Mouse (Mus musculus) spleen, embryonic (tissue): ENCODE data around the gene Tec.

Experiments used
- CTCF ChIA-PET: fragments of 350-600 bp; sonication (Branson Sonifier 250); formaldehyde crosslinking; loops from one replicate; lab custom pipeline; 2022; lab: Charles Lee

Gene Tec

DNA sequence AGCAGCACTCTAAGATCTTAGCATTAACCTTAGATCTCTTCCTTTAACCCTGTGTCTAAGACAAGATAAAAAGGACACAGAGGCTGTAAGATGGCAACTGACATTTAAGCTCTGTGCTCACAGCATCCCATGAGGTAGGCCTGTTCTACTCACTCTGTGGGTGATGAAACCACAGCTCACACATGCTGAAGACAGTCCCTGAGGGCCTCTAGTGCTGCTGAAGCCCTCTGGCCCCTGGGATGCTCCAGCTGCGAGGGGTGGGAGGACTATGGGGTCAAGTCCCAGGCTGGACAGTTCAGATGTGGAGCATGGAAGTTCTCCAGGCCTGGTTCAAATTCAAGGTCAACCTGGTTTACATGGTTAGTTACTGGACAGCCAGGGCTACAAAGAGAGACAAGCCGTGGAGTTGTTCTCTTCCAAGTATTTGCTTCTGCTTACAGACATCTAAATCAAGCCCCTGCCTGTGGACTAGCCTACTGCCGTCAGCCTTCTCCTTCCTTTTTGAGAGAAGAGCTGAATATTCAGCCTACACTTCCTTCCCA, 74.9 kb downstream of the Tec start:
- CTCF ChIA-PET: interaction anchor here (0.9 kb wide), 1 partner anchor 60 kb away, joined by 3 read pairs; no protein-coding TSS in a partner anchor

DNA sequence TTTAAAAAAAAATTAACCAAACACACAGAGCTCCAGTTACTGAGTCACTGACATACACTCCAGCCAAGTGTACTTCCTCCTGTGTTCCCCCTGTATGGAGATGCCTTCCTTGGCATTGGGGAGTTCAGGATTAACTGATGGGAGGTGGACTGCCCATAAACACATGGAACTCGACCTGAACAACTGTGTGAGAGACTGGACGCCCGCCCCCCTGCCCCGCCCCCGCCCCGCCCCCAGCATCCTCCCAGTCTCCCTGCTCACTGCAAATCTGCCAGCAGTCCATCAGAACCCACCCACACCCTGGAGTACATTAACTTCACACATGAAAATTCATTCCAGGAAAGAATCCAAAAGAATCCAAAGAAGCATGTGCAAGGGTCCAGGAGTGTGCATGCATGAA, 76.5 kb downstream of the Tec start:
- CTCF ChIA-PET: interaction anchor here (0.5 kb wide), 1 partner anchor 488 kb away, joined by 7 read pairs; no protein-coding TSS in a partner anchor

DNA sequence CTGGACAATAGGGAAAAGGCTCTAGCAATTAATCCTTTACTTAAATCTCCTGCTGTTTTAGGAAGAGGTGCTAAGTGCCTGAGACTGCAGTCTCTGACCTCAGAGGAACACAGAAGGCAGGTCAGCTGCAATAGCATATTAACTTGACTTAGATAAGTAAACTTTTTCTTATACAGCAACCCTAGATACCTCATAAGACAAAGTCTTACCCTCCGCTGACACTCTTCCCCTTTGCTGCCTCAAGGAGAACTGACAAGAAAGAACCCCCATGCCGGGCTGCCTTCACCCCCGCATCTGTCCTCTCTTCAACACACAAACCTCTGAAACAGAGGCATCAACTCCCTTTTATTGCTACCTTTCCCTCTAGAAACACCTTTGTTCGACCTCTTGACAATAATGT, 76.9 kb downstream of the Tec start:
- CTCF ChIA-PET: interaction anchor here (0.6 kb wide), 1 partner anchor 12 kb away, joined by 13 read pairs; no protein-coding TSS in a partner anchor

GRCm38 (mm10) chr5:72785451-72785850, 82.8 kb downstream of the Tec start:
- CTCF ChIA-PET: no interaction called here

GRCm38 (mm10) chr5:72784719-72785118, 83.6 kb downstream of the Tec start:
- CTCF ChIA-PET: no interaction called here

DNA sequence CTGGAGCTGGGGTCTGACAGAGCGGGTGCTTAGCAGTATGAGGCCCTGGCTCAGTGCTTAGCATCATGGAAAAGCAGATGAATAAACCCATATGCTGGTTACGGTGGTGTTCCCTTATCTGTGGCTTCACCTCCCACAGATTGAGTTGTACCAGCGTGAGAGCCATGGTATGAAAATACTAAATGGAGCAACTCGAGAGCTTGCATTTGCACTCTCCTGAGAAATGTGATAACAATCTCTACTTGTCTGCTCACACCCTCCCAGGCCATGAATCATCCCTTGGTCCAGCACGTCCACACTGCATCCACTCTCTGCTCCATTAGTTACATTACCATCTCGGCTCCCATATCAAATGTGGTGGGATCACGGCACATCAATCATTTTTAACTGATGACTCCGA, 84.3 kb downstream of the Tec start:
- CTCF ChIA-PET: no interaction called here

DNA sequence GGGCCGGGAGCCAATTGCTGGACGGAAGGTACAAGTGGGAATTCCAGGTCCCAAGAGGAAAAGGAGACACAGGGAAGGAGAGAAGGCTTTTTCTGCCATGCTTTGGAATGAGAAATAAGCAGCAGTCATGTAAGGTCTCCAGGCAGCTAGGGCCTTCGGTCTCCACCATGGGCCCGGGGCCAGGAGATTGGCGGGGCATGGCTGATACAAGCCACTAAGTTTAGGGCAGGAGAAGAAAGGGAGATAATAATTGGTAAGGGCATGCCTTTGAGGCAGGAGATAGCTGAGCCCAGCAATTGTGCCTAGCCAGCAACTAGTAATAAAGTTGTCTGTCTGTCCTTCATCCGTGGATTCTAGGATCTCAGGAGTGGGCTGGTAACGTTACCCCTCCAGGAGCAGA, 85.2 kb downstream of the Tec start:
- CTCF ChIA-PET: no interaction called here

GRCm38 (mm10) chr5:72781776-72782175, 86.5 kb downstream of the Tec start:
- CTCF ChIA-PET: no interaction called here

- CTCF ChIA-PET: no interaction called here
Observed at GRCm38 (mm10) chr5:72776595-72776994, 91.7 kb downstream of the Tec start.

DNA sequence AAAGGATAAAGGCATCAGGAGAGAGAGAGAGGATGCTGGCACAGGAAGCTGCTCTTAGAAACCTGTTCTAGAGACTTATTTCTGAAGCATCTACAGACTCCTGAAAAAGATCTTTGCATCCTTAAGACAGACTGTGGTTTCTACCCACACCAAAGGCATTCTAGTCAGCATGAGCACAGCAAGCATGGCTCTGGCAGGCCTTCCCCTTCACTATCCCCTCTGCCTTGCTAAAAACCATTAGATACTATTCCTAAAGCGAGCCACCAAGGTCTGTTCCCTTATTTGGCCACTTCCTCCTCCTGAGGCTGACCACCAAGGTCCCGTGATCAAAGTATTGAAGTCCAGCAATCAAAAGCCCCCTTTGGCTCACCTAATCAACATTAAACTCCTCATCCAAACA, 92.2 kb downstream of the Tec start:
- CTCF ChIA-PET: no interaction called here

DNA sequence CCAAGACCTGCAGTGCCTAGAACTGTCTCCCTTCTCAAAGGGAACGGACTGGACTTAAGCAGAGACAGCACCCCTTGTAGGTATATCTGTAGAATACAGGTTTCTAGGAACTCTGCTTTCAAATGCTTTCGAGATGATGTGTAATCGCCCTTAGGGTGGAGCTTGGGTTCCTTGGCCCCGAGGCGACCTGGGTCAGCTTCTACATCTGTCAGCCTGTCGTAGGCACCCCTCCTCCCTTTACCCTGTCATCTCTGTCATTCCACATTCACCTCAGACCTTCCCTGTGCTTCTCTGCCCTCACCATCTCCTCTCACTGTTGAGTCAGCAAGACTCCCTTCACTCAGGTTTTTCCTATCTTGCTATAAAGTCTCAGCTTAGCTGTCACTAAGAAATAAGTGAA, 98.4 kb downstream of the Tec start:
- CTCF ChIA-PET: interaction anchor here (0.8 kb wide), 1 partner anchor 11 kb away, joined by 3 read pairs; no protein-coding TSS in a partner anchor

GRCm38 (mm10) chr5:72763546-72763945, 104.7 kb downstream of the Tec start:
- CTCF ChIA-PET: interaction anchor here (0.6 to 1.4 kb wide), 2 partner anchors 17 to 36 kb away, joined by 3 read pairs; no protein-coding TSS in a partner anchor

GRCm38 (mm10) chr5:72763025-72763424, 105.3 kb downstream of the Tec start:
- CTCF ChIA-PET: interaction anchor here (0.6 kb wide), 1 partner anchor 17 kb away, joined by 3 read pairs; no protein-coding TSS in a partner anchor

GRCm38 (mm10) chr5:72761758-72762157, 106.5 kb downstream of the Tec start:
- CTCF ChIA-PET: no interaction called here

DNA sequence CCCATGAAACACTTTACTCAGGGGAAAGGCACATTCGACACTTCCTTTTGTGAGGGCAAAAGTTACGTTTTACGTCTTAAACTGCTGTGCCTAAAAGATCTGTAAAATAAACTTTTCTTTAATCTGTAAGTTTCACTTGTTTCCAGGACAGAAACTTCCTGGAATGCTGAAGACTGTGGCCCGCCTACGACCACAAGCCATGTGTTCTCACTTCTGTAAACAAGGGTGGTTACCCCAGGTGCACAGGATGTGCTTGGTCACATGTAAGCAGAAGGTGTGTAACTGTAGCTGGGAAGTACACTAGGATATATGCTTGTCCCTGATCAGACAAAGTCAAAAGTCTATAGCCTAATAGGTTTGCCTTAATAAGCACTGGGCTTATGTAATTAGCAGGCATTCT, 107.0 kb downstream of the Tec start:
- CTCF ChIA-PET: no interaction called here

GRCm38 (mm10) chr5:72758925-72759924, 109.1 kb downstream of the Tec start:
- CTCF ChIA-PET: interaction anchor here (0.6 to 1.3 kb wide), 2 partner anchors 11 to 225 kb away, joined by 3 read pairs; no protein-coding TSS in a partner anchor

GRCm38 (mm10) chr5:72757155-72757773, 111.0 kb downstream of the Tec start:
- CTCF ChIA-PET: no interaction called here

DNA sequence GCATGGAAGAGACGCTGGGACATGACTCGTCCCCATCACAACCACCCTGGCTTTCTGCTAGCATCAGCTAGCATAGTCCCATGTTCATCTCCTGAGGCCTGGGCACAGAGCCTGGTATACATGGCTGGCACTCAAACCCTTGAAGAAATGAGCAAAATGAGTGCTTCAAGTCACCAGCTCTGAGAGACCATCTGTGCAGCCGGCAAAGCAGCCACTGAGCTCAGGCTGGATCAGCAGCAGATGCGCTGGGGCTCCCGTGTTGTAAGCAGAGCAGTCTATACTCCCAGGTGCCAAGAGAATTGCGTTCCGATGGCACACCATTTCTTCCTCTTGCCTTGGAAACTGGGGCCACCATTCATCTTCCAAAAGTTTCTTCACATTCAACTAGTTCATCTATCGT, 112.3 kb downstream of the Tec start:
- CTCF ChIA-PET: no interaction called here

GRCm38 (mm10) chr5:72755035-72755434, 113.2 kb downstream of the Tec start:
- CTCF ChIA-PET: interaction anchor here (0.6 kb wide), 1 partner anchor 120 kb away, joined by 3 read pairs; no protein-coding TSS in a partner anchor

- CTCF ChIA-PET: no interaction called here
Observed at GRCm38 (mm10) chr5:72752585-72752984, 115.7 kb downstream of the Tec start, which contains the start of gene Txk. Gene Txk, minus strand, starts transcription at chr5:72752777.

DNA sequence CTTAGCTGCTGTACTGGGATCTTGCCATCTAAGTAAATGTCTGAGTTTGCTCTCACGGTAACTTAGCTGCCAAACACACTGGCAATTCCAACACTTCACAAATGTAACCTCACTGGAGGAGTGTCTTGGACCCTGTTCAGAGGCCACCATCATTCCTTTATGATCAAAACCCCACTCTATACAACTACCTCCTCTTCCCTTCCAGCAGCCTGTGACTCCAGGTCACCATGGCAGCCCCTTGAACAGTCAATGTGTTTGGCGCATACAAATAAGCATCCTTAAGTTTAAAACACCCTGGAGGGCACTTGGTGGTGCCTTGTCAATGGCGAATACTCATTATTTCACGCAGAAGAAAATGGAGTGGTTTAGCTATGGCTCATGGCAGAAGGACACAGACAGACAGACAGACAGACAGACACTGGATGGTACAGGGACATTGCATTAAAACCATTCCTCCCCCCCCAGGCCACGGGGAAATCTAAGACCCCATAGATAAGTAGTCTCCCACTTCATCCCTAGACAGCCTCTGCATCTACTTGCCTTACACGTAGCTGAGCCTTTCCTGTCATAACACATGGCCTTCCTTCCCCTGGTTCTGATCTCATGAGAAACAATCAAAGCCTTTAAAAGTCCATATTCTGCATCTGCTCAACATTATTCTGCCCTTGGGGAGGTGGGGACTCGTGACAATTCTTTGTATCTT, 117.1 kb downstream of the Tec start:
- CTCF ChIA-PET: no interaction called here
